Mouse (Mus musculus): ENCODE data around the gene Chn2.

DNA sequence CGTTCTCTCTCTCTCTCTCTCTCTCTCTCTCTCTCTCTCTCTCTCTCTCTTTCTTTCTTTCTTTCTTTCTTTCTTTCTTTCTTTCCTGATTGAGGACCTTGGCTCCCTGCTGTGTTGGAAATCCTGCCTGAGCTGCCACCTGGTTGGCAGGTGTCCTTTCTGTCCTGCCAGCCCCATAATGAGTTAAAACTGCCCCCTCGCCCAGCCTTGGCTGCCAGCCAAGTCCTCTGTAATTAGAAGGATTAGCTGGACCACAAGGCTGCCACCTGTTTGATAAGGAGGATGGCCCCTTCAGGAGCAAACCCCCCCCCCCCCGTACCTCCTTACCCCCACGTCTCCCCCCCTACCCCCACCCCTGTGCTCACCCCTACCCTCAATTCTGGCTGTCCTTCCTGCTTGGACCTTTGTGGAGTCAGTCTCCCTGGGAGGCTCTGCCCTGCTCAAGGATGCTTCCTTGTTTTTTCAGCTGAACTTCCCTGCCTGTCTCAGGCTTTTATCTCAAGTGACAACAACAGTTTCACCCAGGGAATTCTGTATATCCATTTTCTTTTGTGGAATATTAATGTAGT is 72.1 kb downstream of the Chn2 start:
- TF ChIP-seq CTCF (IDR thresholded peaks at IDR 0.05; ENCODE audit: insufficient read depth, low read length) (no peak), POLR2A (IDR thresholded peaks at IDR 0.05; ENCODE audit: borderline replicate concordance, extremely low read depth, low read depth, low read length) (no peak)

Data from lung, adult 2 months (tissue).